Mouse (Mus musculus) midbrain, embryonic 13.5 days (tissue): Measurements from ENCODE around the gene Macf1. TPM values are rescaled to one million over a fixed set of nuclear protein-coding genes. Genes with fewer than 3 reads are reported as not detected.

Experiments
- ATAC-seq: fragments of 200-750 bp; cut with Nextera tagmentation; 2 replicates; pipeline ENCODE4 v1.8.0; 2017; ENCODE audit warnings: mild to moderate bottlenecking, moderate TSS enrichment, moderate library complexity
- H3K27ac ChIP-seq: fragments of 300-500 bp; sonication (generic); 2 replicates; pipeline ENCODE4 v1.5.1; 2015; ENCODE audit warnings: inconsistent platforms, mild to moderate bottlenecking, moderate library complexity
- H3K27me3 ChIP-seq: fragments of 300-500 bp; sonication (generic); 2 replicates; pipeline ENCODE4 v1.6.1; 2015; ENCODE audit warnings: mild to moderate bottlenecking, inconsistent platforms
- H3K36me3 ChIP-seq: fragments of 300-500 bp; sonication (generic); 2 replicates; pipeline ENCODE4 v1.6.1; 2015; ENCODE audit warnings: mild to moderate bottlenecking, inconsistent platforms
- H3K4me1 ChIP-seq: fragments of 300-500 bp; sonication (generic); replicated peaks from 2 replicates; pipeline ENCODE4 v1.6.1; 2015; ENCODE audit warnings: inconsistent platforms
- H3K4me2 ChIP-seq: fragments of 300-500 bp; sonication (generic); replicated peaks from 2 replicates; pipeline ENCODE4 v1.6.1; 2015; ENCODE audit warnings: moderate library complexity, mild to moderate bottlenecking, inconsistent platforms
- H3K4me3 ChIP-seq: fragments of 300-500 bp; sonication (generic); replicated peaks from 2 replicates; pipeline ENCODE4 v1.5.1; 2015; ENCODE audit warnings: mild to moderate bottlenecking, inconsistent platforms
- H3K9ac ChIP-seq: fragments of 300-500 bp; sonication (generic); replicated peaks from 2 replicates; pipeline ENCODE4 v1.6.1; 2015; ENCODE audit warnings: mild to moderate bottlenecking, inconsistent platforms
- H3K9me3 ChIP-seq: fragments of 300-500 bp; sonication (generic); 2 replicates; pipeline ENCODE4 v1.6.1; 2016; ENCODE audit warnings: mild to moderate bottlenecking, inconsistent platforms
- WGBS: fragments of 180-500 bp; shearing (Covaris S2); methylation state at CpG from one replicate; pipeline ENCODE4 v1.1.7; 2015; 5-methylcytosine and 5-hydroxymethylcytosine counted together
- polyA plus RNA-seq: library from polyadenylated mRNA; unstranded; fragments of >200 nt; fragmentation: Nextera tagmentation; extraction: Ambion mirVana; gene quantifications from 2 replicates; pipeline ENCODE4 v1.2.1, GENCODE M21; 2015

Macf1 gene
- polyA plus RNA-seq, 1 experiment from 2014 or later = 75.4 TPM

DNA sequence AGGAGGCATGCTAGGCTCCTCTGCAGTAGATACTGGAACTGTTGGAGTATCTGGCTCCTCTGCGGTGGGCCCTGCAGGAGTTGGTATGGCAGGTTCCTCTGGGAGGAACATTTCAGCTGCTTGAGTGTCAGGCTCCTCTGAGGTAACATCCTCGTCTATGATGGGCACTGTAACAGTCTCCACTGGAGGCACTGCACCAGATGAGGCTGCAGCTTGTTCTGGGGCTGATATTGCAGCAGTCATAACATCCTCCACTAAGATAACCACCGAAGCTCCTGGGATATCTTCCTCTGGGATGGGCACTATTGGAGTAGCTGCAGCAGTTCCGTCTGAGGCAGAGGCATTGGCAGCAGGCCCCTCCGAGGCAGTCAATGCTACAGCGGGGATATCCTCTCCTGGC, 276.4 kb downstream of the Macf1 start:
- 0 out of 2 replicates have a peak overlapping the region, but pooled peaks have one; percentile 16 for H3K27ac ChIP-seq
- peak overlapping the region; percentile 1; the same call in 1 of the 2 replicates for H3K4me3 ChIP-seq
- 0 out of 2 replicates have a peak overlapping the region, but pooled peaks have one; percentile 21 for H3K9ac ChIP-seq
- H3K9me3 ChIP-seq = no peaks in the 10 kb centered on the region
- ATAC-seq = no peak
- 74% methylated on average over 6 of the region's 6 CpGs for WGBS
- peaks cover 86% of the 10 kb centered on the region for H3K4me1 ChIP-seq
- H3K27me3 ChIP-seq = no peaks in the 10 kb centered on the region
- peak overlapping the region; percentile 30 for H3K4me2 ChIP-seq
- peaks cover 9% of the 10 kb centered on the region for H3K36me3 ChIP-seq

GRCm38 (mm10) chr4:123404056-123404455, 280.1 kb downstream of the Macf1 start:
- 56% methylated on average over 1 of the region's 1 CpGs for WGBS
- Histone ChIP-seq H3K27ac (no peak overlapping the region), H3K36me3 (peaks cover 28% of the 10 kb centered on the region), H3K9ac (no peak overlapping the region), H3K9me3 (no peaks in the 10 kb centered on the region), H3K4me1 (peaks cover 67% of the 10 kb centered on the region), H3K27me3 (no peaks in the 10 kb centered on the region), H3K4me2 (no peak overlapping the region), H3K4me3 (no peak overlapping the region)
- no peak for ATAC-seq

DNA sequence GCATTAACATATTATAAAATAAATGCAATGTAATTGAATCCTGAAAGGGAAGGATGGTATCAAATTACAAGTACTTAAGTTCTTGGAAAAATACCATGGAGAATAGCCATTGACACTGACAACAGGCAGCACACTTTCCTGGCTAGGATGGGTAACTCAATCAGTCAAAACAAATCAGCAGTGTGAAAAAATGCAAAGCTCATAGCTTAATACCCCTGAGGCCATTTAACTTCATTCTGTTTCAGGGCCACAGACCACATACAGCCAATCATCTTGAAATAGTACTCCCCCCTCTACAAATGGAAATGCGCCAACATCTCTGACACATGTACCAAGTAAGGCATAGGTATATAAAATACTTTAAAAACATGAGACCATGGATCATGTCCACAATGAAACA, 281.9 kb downstream of the Macf1 start:
- Histone ChIP-seq H3K9ac (no peak overlapping the region), H3K4me1 (peaks cover 48% of the 10 kb centered on the region), H3K4me2 (no peak overlapping the region), H3K4me3 (no peak overlapping the region), H3K27me3 (no peaks in the 10 kb centered on the region), H3K9me3 (no peaks in the 10 kb centered on the region), H3K36me3 (peaks cover 33% of the 10 kb centered on the region), H3K27ac (no peak overlapping the region)
- 79% methylated on average over 1 of the region's 1 CpGs for WGBS
- ATAC-seq = no peak

- Histone ChIP-seq H3K36me3 (peaks cover 42% of the 10 kb centered on the region), H3K27ac (no peak overlapping the region), H3K4me2 (no peak overlapping the region), H3K4me1 (peaks cover 39% of the 10 kb centered on the region), H3K4me3 (no peak overlapping the region), H3K27me3 (no peaks in the 10 kb centered on the region), H3K9me3 (no peaks in the 10 kb centered on the region), H3K9ac (no peak overlapping the region)
- no peak for ATAC-seq
- 75% methylated on average over 3 of the region's 3 CpGs for WGBS
Observed at GRCm38 (mm10) chr4:123401265-123401664, 282.9 kb downstream of the Macf1 start.

DNA sequence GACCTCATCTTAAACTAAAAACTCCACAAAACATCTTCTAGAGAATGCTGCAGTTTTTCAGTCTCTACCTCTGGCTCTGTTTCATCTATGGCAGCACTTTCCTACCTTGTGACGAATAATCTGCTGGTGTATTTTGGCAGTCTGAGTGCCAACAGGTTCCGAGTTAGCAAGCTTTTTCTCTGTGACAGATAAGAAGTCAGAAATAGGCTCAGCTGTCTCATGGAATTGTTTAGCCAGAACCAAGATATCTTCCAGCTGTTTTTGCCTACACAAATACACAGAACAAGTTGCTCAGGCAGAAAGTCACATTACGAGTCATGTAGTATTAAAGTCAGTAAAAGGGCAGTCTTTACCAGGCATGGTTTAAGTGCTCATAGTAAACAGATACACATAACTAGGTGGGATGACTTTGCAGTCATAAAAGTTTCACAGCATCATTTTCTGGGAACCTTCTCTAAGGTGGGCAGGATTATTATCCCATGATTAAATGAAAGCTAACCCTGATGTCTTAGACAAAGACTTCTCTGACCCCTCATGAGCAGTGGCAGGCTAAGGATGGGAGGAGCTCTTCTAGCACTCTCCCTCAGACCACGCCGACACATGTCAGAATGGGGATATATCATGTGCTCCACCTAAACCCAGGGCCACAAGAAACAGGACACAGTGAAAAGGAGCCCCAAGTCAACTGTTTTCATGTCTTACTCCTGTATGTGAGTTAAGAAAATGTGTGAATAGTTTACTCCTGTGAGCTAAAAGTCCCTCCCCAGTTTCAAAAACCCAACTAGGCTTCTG, 286.3 kb downstream of the Macf1 start:
- Histone ChIP-seq H3K27ac (no peak overlapping the region), H3K4me1 (peaks cover 11% of the 10 kb centered on the region; the same call in 1 of the 2 replicates), H3K36me3 (peaks cover 74% of the 10 kb centered on the region), H3K9me3 (no peaks in the 10 kb centered on the region), H3K4me3 (no peak overlapping the region), H3K9ac (no peak overlapping the region), H3K27me3 (no peaks in the 10 kb centered on the region), H3K4me2 (no peak overlapping the region)
- WGBS = 94% methylated on average over 5 of the region's 5 CpGs
- no peak for ATAC-seq

DNA sequence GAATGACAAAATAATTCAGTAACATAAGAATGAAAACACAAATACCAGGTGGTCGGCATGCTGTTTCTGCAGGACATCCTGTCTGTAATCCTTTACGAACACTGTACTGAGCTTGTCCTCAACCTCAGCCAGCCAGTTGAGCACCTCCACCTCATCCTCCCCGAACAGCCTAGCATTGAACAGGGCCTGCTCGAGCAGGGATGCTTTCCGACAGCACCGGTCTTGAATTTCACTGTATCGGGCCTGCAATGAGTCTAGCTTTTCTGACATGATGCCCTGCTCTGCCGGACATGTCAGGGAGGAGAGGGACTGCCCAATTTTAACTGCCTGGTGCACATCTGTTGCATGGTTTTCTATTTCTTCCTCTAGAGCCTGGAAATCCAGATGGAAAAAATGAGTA, 287.1 kb downstream of the Macf1 start:
- Histone ChIP-seq H3K27me3 (no peaks in the 10 kb centered on the region), H3K27ac (no peak overlapping the region), H3K9me3 (no peaks in the 10 kb centered on the region), H3K4me2 (no peak overlapping the region), H3K36me3 (peaks cover 82% of the 10 kb centered on the region), H3K9ac (no peak overlapping the region), H3K4me1 (0 out of 2 replicates have a peak, but pooled peaks cover 4% of the 10 kb centered on the region), H3K4me3 (no peak overlapping the region)
- ATAC-seq = no peak
- WGBS = 96% methylated on average over 8 of the region's 8 CpGs

- no peaks in the 10 kb centered on the region for H3K9me3 ChIP-seq
- no peaks in the 10 kb centered on the region for H3K27me3 ChIP-seq
- no peak overlapping the region for H3K9ac ChIP-seq
- no peak overlapping the region for H3K27ac ChIP-seq
- no peak overlapping the region for H3K4me3 ChIP-seq
- H3K4me2 ChIP-seq = no peak overlapping the region
- no peak for ATAC-seq
- H3K4me1 ChIP-seq = no peaks in the 10 kb centered on the region
- 95% methylated on average over 2 of the region's 2 CpGs for WGBS
- H3K36me3 ChIP-seq = peaks cover 80% of the 10 kb centered on the region
Observed at GRCm38 (mm10) chr4:123395435-123396000, 288.6 kb downstream of the Macf1 start.

DNA sequence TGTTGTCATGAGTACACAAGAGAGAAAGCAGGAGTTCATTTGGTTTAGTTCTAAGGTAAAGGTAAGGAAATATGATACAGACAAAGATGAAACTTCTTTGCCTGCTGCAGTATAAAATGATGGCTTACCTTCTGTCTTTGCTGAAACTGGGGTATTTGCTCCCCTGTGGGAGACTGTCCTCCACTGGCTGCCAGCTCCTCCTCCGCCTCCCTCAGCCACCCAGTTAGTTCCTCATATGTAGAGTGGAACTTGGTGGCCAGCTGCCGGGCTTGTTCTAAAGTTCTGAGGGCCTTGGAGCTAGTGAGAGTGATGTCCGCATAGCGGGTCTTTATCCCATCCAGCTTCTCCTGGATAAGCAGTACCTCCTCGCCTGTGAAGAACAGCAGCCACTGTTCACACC, 289.3 kb downstream of the Macf1 start:
- Histone ChIP-seq H3K27ac (0 out of 2 replicates have a peak overlapping the region, but pooled peaks have one; percentile 35), H3K9me3 (no peaks in the 10 kb centered on the region), H3K27me3 (no peaks in the 10 kb centered on the region), H3K4me3 (no peak overlapping the region), H3K36me3 (peaks cover 83% of the 10 kb centered on the region), H3K4me1 (no peaks in the 10 kb centered on the region), H3K4me2 (no peak overlapping the region), H3K9ac (no peak overlapping the region)
- ATAC-seq = no peak
- 90% methylated on average over 5 of the region's 5 CpGs for WGBS

GRCm38 (mm10) chr4:123394269-123394668, 289.9 kb downstream of the Macf1 start:
- Histone ChIP-seq H3K27me3 (no peaks in the 10 kb centered on the region), H3K27ac (no peak overlapping the region), H3K4me3 (no peak overlapping the region), H3K4me2 (no peak overlapping the region), H3K9ac (no peak overlapping the region), H3K4me1 (no peaks in the 10 kb centered on the region), H3K9me3 (no peaks in the 10 kb centered on the region), H3K36me3 (peaks cover 84% of the 10 kb centered on the region)
- WGBS = 87% methylated on average over 1 of the region's 1 CpGs
- no peak for ATAC-seq

- peaks cover 86% of the 10 kb centered on the region for H3K36me3 ChIP-seq
- H3K9me3 ChIP-seq = no peaks in the 10 kb centered on the region
- H3K4me1 ChIP-seq = no peaks in the 10 kb centered on the region
- no peak overlapping the region for H3K4me3 ChIP-seq
- H3K4me2 ChIP-seq = no peak overlapping the region
- no peak overlapping the region for H3K9ac ChIP-seq
- no peaks in the 10 kb centered on the region for H3K27me3 ChIP-seq
- H3K27ac ChIP-seq = no peak overlapping the region
- 91% methylated on average over 3 of the region's 3 CpGs for WGBS
- ATAC-seq = no peak
Observed at GRCm38 (mm10) chr4:123393004-123393403, 291.2 kb downstream of the Macf1 start.

GRCm38 (mm10) chr4:123392187-123392586, 292.0 kb downstream of the Macf1 start:
- H3K4me1 ChIP-seq = no peaks in the 10 kb centered on the region
- no peaks in the 10 kb centered on the region for H3K27me3 ChIP-seq
- no peak overlapping the region for H3K27ac ChIP-seq
- H3K4me3 ChIP-seq = no peak overlapping the region
- no peak overlapping the region for H3K4me2 ChIP-seq
- H3K9me3 ChIP-seq = no peaks in the 10 kb centered on the region
- H3K36me3 ChIP-seq = peaks cover 78% of the 10 kb centered on the region
- H3K9ac ChIP-seq = no peak overlapping the region
- 86% methylated on average over 1 of the region's 1 CpGs for WGBS
- no peak for ATAC-seq

DNA sequence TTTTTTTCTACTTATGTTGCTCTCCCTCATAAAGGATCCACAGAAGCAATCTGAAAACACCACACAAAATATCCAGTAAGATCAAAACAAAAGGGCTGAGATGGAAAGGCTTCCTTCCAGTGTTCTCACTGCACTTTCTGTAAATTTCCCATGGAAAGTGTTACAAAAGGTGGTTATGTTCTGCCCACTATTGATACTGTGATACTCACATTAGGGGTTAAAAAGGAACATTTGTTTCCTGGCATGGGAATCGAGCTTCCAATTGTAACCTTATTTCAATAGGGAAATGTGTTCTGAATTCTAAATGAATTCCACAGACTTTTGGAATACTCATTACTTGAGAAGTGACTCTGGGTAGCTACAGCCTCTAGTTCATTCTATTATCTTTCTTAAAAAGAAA, 299.1 kb downstream of the Macf1 start:
- Histone ChIP-seq H3K4me3 (no peak overlapping the region), H3K4me2 (no peak overlapping the region), H3K4me1 (no peaks in the 10 kb centered on the region), H3K27me3 (no peaks in the 10 kb centered on the region), H3K27ac (peak overlapping the region; percentile 22; the same call in 1 of the 2 replicates), H3K9me3 (no peaks in the 10 kb centered on the region), H3K36me3 (peaks cover 83% of the 10 kb centered on the region), H3K9ac (no peak overlapping the region)
- 31% methylated on average over 1 of the region's 1 CpGs for WGBS
- ATAC-seq = no peak
